Mouse (Mus musculus) thymus, adult 2 months (tissue): ENCODE data around the gene Frmpd4.

Experiments
- CTCF ChIP-seq: fragments of 200-500 bp; IDR thresholded peaks from 2 replicates; pipeline ENCODE4 v1.5.1; 2012; ENCODE audit warnings: mild to moderate bottlenecking, control low read depth, low read length, moderate library complexity, borderline replicate concordance; ENCODE audit not compliant: control insufficient read depth, poor library complexity, insufficient read depth; ENCODE audit errors: extremely low read depth
- POLR2A ChIP-seq: fragments of 200-500 bp; IDR thresholded peaks from 2 replicates; pipeline ENCODE4 v1.6.1; 2012; ENCODE audit warnings: mild to moderate bottlenecking, low read length, control low read depth, moderate library complexity; ENCODE audit not compliant: control insufficient read depth, poor library complexity, insufficient read depth; ENCODE audit errors: extremely low read depth

DNA sequence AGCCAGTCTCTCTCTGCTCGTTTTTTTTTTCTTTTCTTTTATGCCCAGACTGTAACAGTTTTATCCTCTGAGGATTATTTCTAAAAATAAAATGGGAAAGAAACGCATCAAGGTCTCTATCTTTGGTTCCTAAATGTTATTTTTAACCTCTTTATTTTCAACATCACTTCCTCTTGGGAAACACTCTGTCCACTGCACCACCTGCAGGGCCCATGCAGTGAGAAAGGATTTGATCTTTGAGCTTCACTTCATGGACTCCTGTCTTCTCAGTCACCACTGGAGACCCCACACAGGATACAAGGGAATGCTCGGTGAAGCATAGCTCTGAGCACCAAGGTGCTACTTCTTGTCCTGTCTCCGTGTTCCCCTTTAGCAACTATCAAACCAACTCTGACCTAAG is 5.2 kb downstream of the Frmpd4 start:
- TF ChIP-seq POLR2A (no peak), CTCF (no peak)
